Comparison of ENCODE assay signal across 14 mouse cellular contexts in the genomic region with DNA sequence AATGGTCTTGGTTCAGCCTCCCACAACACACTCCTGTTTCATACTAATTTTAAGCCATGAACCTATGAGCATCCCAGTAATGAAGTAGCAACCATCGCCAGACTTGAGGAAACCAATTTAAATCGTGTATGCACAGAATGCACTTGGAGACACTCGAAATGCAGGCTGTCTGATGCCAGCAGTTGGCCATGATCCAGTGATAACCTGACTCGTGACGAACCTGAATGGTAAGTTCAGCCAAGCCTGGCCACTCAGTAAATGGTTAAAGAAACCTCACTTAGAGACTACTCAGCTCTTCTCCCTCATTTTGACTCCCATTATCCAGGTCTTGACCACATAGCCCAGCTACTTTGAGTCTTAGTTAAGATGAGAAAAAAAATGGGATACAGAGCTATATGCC.
"Had no signal": no experiment of that assay in that cellular context is flagged by ENCODE, and none has a peak within 500 bp of the region (broad histone marks: within the 10 kb centered on the region; RNA-seq: fewer than 3 reads in every experiment).

No protein-coding gene starts in this region.

- H3K9ac ChIP-seq: limb, embryonic 12.5 days; liver, embryonic 15.5 days; lung, embryonic 14.5 days; neural tube, embryonic 15.5 days had no signal

- DNase-seq: lung, embryonic 14.5 days; lung, postnatal 10 days; lung, postnatal 4 days; midbrain, embryonic 14.5 days; right cerebral cortex, adult 18-20 months; right cerebral cortex, postnatal 25 days; thymus, postnatal 36 days had no signal

- ATAC-seq: intestine, embryonic 16.5 days had no signal

- H3K4me2 ChIP-seq: limb, embryonic 12.5 days; liver, embryonic 11.5 days; liver, embryonic 15.5 days; lung, embryonic 14.5 days; neural tube, embryonic 15.5 days had no signal

- H3K36me3 ChIP-seq: limb, embryonic 12.5 days; liver, embryonic 15.5 days; neural tube, embryonic 15.5 days had no signal

- H3K27me3 ChIP-seq: limb, embryonic 12.5 days; liver, embryonic 15.5 days; neural tube, embryonic 15.5 days had no signal

- H3K9me3 ChIP-seq: limb, embryonic 12.5 days; liver, embryonic 15.5 days; midbrain, embryonic 10.5 days; neural tube, embryonic 15.5 days had no signal

- H3K4me3 ChIP-seq: limb, embryonic 12.5 days; liver, embryonic 15.5 days; midbrain, embryonic 10.5 days; myocyte; neural tube, embryonic 15.5 days had no signal

- H3K4me1 ChIP-seq: limb, embryonic 12.5 days; liver, embryonic 15.5 days; neural tube, embryonic 15.5 days had no signal

- H3K27ac ChIP-seq: limb, embryonic 12.5 days; liver, embryonic 15.5 days; midbrain, embryonic 10.5 days; neural tube, embryonic 15.5 days had no signal
